Mouse (Mus musculus): ENCODE results near the gene Slc22a13.

- no peak for TF ChIP-seq CTCF (IDR thresholded peaks at IDR 0.05; ENCODE audit: borderline replicate concordance, control insufficient read depth, extremely low read depth, insufficient read depth, low read length, poor library complexity)
- no peak for TF ChIP-seq POLR2A (IDR thresholded peaks at IDR 0.05; ENCODE audit: control insufficient read depth, extremely low read depth, insufficient read depth, low read length, poor library complexity)
These were observed 37.9 kb upstream of the Slc22a13 start for GRCm38 (mm10) chr9:119246826-119247225.
